Mouse (Mus musculus) bone marrow, adult 2 months (tissue): ENCODE measurements around the gene Anapc15-ps.

Experiments
- CTCF ChIP-seq: fragments of 200-500 bp; IDR thresholded peaks from 2 replicates; pipeline ENCODE4 v1.5.1; 2011; ENCODE audit warnings: low read length, control low read depth; ENCODE audit not compliant: control insufficient read depth, insufficient read depth
- POLR2A ChIP-seq: fragments of 200-500 bp; IDR thresholded peaks from 2 replicates; pipeline ENCODE4 v1.6.1; 2011; ENCODE audit warnings: low read depth, mild to moderate bottlenecking, control low read depth, low read length, borderline replicate concordance; ENCODE audit not compliant: control insufficient read depth

DNA sequence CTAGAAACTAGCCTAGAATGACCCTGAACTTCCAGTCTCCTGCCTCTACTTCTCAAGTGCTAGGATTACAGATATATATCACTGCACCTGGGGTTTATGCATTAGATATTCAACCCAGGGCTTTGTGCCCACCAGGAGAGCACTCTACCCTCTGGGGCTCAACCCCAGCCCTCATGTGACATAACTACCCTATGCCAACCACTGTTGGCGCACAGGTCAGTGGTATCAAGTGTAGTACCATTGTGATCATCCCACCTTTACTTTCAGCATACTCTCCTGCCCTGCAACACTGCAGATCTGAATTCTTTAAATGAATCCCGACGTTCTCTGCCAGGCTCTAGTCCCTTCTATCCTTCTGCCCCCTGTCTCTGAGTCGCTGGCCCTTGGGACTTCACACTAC, 11.0 kb upstream of the Anapc15-ps start:
- TF ChIP-seq POLR2A = no peak
- no peak for TF ChIP-seq CTCF
